10 mouse cellular contexts compared by ENCODE assay signal in genomic region chr10:83724351-83725059, GRCm38 (mm10). TPM values are rescaled to one million over a fixed set of nuclear protein-coding genes. Genes with fewer than 3 reads are reported as not detected.
DNase-seq lines count a peak whose midpoint lies in the region; ATAC-seq and TF ChIP-seq lines count a peak whose summit lies in the region.
"Had no signal": no experiment of that assay in that cellular context is flagged by ENCODE, and none has a peak within 500 bp of the region (broad histone marks: within the 10 kb centered on the region; RNA-seq: fewer than 3 reads in every experiment).

No protein-coding gene starts in this region.

- TF ChIP-seq EP300 in stomach, postnatal 0 days (optimal IDR thresholded peaks at IDR 0.05) = no peak

- no peak overlapping the region for H3K9ac ChIP-seq in hindbrain, postnatal 0 days (replicated peaks; ENCODE audit: low read length)
- no peak overlapping the region for H3K9ac ChIP-seq in hindbrain, embryonic 13.5 days
- H3K9ac ChIP-seq in stomach, postnatal 0 days (ENCODE audit: low read length) = no peak overlapping the region
- no peak overlapping the region for H3K9ac ChIP-seq in hindbrain, embryonic 14.5 days
- H3K9ac ChIP-seq: intestine, embryonic 15.5 days had no signal

- H3K9me3 ChIP-seq in hindbrain, postnatal 0 days (ENCODE audit: low read length) = no peaks in the 10 kb centered on the region
- H3K9me3 ChIP-seq in hindbrain, embryonic 13.5 days = no peaks in the 10 kb centered on the region
- H3K9me3 ChIP-seq in stomach, postnatal 0 days (ENCODE audit: control insufficient read depth, low read length) = no peaks in the 10 kb centered on the region
- H3K9me3 ChIP-seq in hindbrain, embryonic 14.5 days (ENCODE audit: control insufficient read depth, low read length) = no peaks in the 10 kb centered on the region
- H3K9me3 ChIP-seq: intestine, embryonic 15.5 days had no signal

- peaks cover 5% of the 10 kb centered on the region; the same call in 1 of the 2 replicates for H3K4me1 ChIP-seq in hindbrain, postnatal 0 days (ENCODE audit: insufficient read depth, low read length)
- H3K4me1 ChIP-seq in hindbrain, embryonic 13.5 days (replicated peaks) = peaks cover 16% of the 10 kb centered on the region
- H3K4me1 ChIP-seq in testis, adult 2 months (ENCODE audit: control insufficient read depth, insufficient read depth, low read length) = peaks cover 5% of the 10 kb centered on the region
- H3K4me1 ChIP-seq in stomach, postnatal 0 days (replicated peaks; ENCODE audit: control insufficient read depth, insufficient read depth) = no peaks in the 10 kb centered on the region
- no peaks in the 10 kb centered on the region for H3K4me1 ChIP-seq in hindbrain, embryonic 14.5 days (replicated peaks; ENCODE audit: control insufficient read depth, insufficient read depth, low read length)

- no peak for ATAC-seq in hindbrain, postnatal 0 days
- ATAC-seq in hindbrain, embryonic 13.5 days (ENCODE audit: low FRiP score) = no peak
- no peak for ATAC-seq in stomach, postnatal 0 days (ENCODE audit: low FRiP score, low TSS enrichment)
- ATAC-seq in hindbrain, embryonic 14.5 days (ENCODE audit: low FRiP score) = no peak
- ATAC-seq: intestine, embryonic 15.5 days had no signal

- peak; percentile 42 for DNase-seq in hindbrain, postnatal 0 days (ENCODE audit: low spot score)
- no peak for DNase-seq in testis, postnatal 14 days (ENCODE audit: low spot score)
- DNase-seq in c-Kit-positive CD71-positive TER-119-negative erythroid progenitor cells, embryonic 14.5 days (ENCODE audit: low read depth) = peak; percentile 4
- peak; percentile 26 for DNase-seq in stomach, postnatal 0 days (ENCODE audit: low spot score)
- no peak for DNase-seq in gastrocnemius, postnatal 14 days
- no peak for DNase-seq in hindbrain, embryonic 14.5 days (ENCODE audit: low spot score)
- DNase-seq: heart, adult 11 months had no signal

- peak; percentile 59 for TF ChIP-seq CTCF in hindbrain, postnatal 0 days (IDR thresholded peaks at IDR 0.05; ENCODE audit: low read depth)
- peak; percentile 75; the same call in 1 of the 2 replicates for TF ChIP-seq CTCF in testis, adult 2 months (IDR thresholded peaks at IDR 0.05; ENCODE audit: control insufficient read depth, insufficient read depth, insufficient replicate concordance, low read depth, low read length)
- TF ChIP-seq CTCF in stomach, postnatal 0 days (IDR thresholded peaks at IDR 0.05; ENCODE audit: low read depth) = peak; percentile 66

- H3K4me2 ChIP-seq in hindbrain, postnatal 0 days (ENCODE audit: low read depth, low read length) = no peak overlapping the region
- H3K4me2 ChIP-seq in hindbrain, embryonic 13.5 days = no peak overlapping the region
- no peak overlapping the region for H3K4me2 ChIP-seq in stomach, postnatal 0 days (replicated peaks; ENCODE audit: low read depth)
- no peak overlapping the region for H3K4me2 ChIP-seq in hindbrain, embryonic 14.5 days (replicated peaks)

- H3K36me3 ChIP-seq in hindbrain, postnatal 0 days (ENCODE audit: insufficient read depth, low read length) = no peaks in the 10 kb centered on the region
- no peaks in the 10 kb centered on the region for H3K36me3 ChIP-seq in hindbrain, embryonic 13.5 days
- H3K36me3 ChIP-seq in testis, adult 2 months (ENCODE audit: control insufficient read depth, insufficient read depth, low read length) = no peaks in the 10 kb centered on the region
- no peaks in the 10 kb centered on the region for H3K36me3 ChIP-seq in stomach, postnatal 0 days (ENCODE audit: control insufficient read depth, insufficient read depth, low read length)
- H3K36me3 ChIP-seq in hindbrain, embryonic 14.5 days (replicated peaks; ENCODE audit: control insufficient read depth, insufficient read depth) = no peaks in the 10 kb centered on the region
- H3K36me3 ChIP-seq: intestine, embryonic 15.5 days had no signal

- WGBS in hindbrain, postnatal 0 days = 87% methylated on average over 15 of the region's 15 CpGs
- WGBS in hindbrain, embryonic 13.5 days = 88% methylated on average over 15 of the region's 15 CpGs
- WGBS in stomach, postnatal 0 days = 78% methylated on average over 15 of the region's 15 CpGs
- 86% methylated on average over 15 of the region's 15 CpGs for WGBS in hindbrain, embryonic 14.5 days

- no peak overlapping the region for H3K27ac ChIP-seq in hindbrain, postnatal 0 days
- H3K27ac ChIP-seq in hindbrain, embryonic 13.5 days = no peak overlapping the region
- H3K27ac ChIP-seq in testis, adult 2 months (ENCODE audit: control insufficient read depth, insufficient read depth, low read depth, low read length) = no peak overlapping the region
- H3K27ac ChIP-seq in stomach, postnatal 0 days (replicated peaks) = no peak overlapping the region
- no peak overlapping the region for H3K27ac ChIP-seq in hindbrain, embryonic 14.5 days
- H3K27ac ChIP-seq: intestine, embryonic 15.5 days had no signal

- no peaks in the 10 kb centered on the region for H3K27me3 ChIP-seq in hindbrain, postnatal 0 days (ENCODE audit: insufficient read depth, low read length)
- 0 out of 2 replicates have a peak, but pooled peaks cover 2% of the 10 kb centered on the region for H3K27me3 ChIP-seq in hindbrain, embryonic 13.5 days
- no peaks in the 10 kb centered on the region for H3K27me3 ChIP-seq in testis, adult 2 months (ENCODE audit: control insufficient read depth, insufficient read depth, low read length)
- no peaks in the 10 kb centered on the region for H3K27me3 ChIP-seq in stomach, postnatal 0 days (ENCODE audit: control insufficient read depth, insufficient read depth, low read length)
- no peaks in the 10 kb centered on the region for H3K27me3 ChIP-seq in hindbrain, embryonic 14.5 days (ENCODE audit: control insufficient read depth, insufficient read depth, low read length)
- H3K27me3 ChIP-seq: intestine, embryonic 15.5 days had no signal

- H3K4me3 ChIP-seq in hindbrain, postnatal 0 days (ENCODE audit: low read length) = no peak overlapping the region
- H3K4me3 ChIP-seq in hindbrain, embryonic 13.5 days = no peak overlapping the region
- H3K4me3 ChIP-seq in testis, adult 2 months (ENCODE audit: control insufficient read depth, low read depth, low read length) = no peak overlapping the region
- no peak overlapping the region for H3K4me3 ChIP-seq in stomach, postnatal 0 days (ENCODE audit: low read depth, low read length)
- H3K4me3 ChIP-seq in hindbrain, embryonic 14.5 days (replicated peaks; ENCODE audit: low read length) = no peak overlapping the region
- H3K4me3 ChIP-seq: intestine, embryonic 15.5 days had no signal

- intact Hi-C loops in gastrocnemius, postnatal 14 days (cut with DNase I; ENCODE audit: low total_unique reads) = no loop called here

- TF ChIP-seq POLR2A in testis, adult 2 months (IDR thresholded peaks at IDR 0.05; ENCODE audit: control insufficient read depth, low read depth, low read length) = no peak

RNA-seq across cellular contexts. Expression of gene 1500009L16Rik, which starts 1.8 kb away (rescaled TPM):
- total RNA-seq in hindbrain, postnatal 0 days (2014; rRNA removed) = 31.7 and 37.6 TPM in 2 replicates
- 98.9 and 108 TPM in 2 replicates for polyA plus RNA-seq in hindbrain, postnatal 0 days (2015; fragmentation: Nextera tagmentation; extraction: Ambion mirVana)
- 59.1 and 62.4 TPM in 2 replicates for polyA plus RNA-seq in hindbrain, embryonic 13.5 days (2015; fragmentation: Nextera tagmentation; extraction: Ambion mirVana)
- polyA plus RNA-seq in testis, adult 2 months (2012; rRNA removed) = 8.1 and 13.6 TPM in 2 replicates
- 8.7 and 11.7 TPM in 2 replicates for polyA plus RNA-seq in stomach, postnatal 0 days (2015; fragmentation: Nextera tagmentation; extraction: Ambion mirVana)
- 1 to 10 TPM; 3.2 to 3.6 TPM for total RNA-seq in gastrocnemius, postnatal 14 days (2021)
- polyA plus RNA-seq in hindbrain, embryonic 14.5 days (2014; fragmentation: Nextera tagmentation; extraction: Ambion mirVana) = 87.9 and 88.7 TPM in 2 replicates

Comparison
In these comparisons a context has a peak if more than half of its experiments do, and no peak if none do; other contexts are left out.
1. DNase-seq: peak in hindbrain, postnatal 0 days (single experiment), c-Kit-positive CD71-positive TER-119-negative erythroid progenitor cells, embryonic 14.5 days (single experiment) and stomach, postnatal 0 days (single experiment); none in testis, postnatal 14 days (single experiment), gastrocnemius, postnatal 14 days (single experiment) and hindbrain, embryonic 14.5 days (single experiment).
2. Peak in every context shown above with its lines, with median percentiles within 50 percentile points of each other: CTCF ChIP-seq.